Mouse (Mus musculus) thymus, adult 2 months (tissue): ENCODE results near the gene Nrarp.

Experiments
- CTCF ChIP-seq: fragments of 200-500 bp; IDR thresholded peaks from 2 replicates; pipeline ENCODE4 v1.5.1; 2012; ENCODE audit warnings: mild to moderate bottlenecking, control low read depth, low read length, moderate library complexity, borderline replicate concordance; ENCODE audit not compliant: control insufficient read depth, poor library complexity, insufficient read depth; ENCODE audit errors: extremely low read depth
- POLR2A ChIP-seq: fragments of 200-500 bp; IDR thresholded peaks from 2 replicates; pipeline ENCODE4 v1.6.1; 2012; ENCODE audit warnings: mild to moderate bottlenecking, low read length, control low read depth, moderate library complexity; ENCODE audit not compliant: control insufficient read depth, poor library complexity, insufficient read depth; ENCODE audit errors: extremely low read depth

DNA sequence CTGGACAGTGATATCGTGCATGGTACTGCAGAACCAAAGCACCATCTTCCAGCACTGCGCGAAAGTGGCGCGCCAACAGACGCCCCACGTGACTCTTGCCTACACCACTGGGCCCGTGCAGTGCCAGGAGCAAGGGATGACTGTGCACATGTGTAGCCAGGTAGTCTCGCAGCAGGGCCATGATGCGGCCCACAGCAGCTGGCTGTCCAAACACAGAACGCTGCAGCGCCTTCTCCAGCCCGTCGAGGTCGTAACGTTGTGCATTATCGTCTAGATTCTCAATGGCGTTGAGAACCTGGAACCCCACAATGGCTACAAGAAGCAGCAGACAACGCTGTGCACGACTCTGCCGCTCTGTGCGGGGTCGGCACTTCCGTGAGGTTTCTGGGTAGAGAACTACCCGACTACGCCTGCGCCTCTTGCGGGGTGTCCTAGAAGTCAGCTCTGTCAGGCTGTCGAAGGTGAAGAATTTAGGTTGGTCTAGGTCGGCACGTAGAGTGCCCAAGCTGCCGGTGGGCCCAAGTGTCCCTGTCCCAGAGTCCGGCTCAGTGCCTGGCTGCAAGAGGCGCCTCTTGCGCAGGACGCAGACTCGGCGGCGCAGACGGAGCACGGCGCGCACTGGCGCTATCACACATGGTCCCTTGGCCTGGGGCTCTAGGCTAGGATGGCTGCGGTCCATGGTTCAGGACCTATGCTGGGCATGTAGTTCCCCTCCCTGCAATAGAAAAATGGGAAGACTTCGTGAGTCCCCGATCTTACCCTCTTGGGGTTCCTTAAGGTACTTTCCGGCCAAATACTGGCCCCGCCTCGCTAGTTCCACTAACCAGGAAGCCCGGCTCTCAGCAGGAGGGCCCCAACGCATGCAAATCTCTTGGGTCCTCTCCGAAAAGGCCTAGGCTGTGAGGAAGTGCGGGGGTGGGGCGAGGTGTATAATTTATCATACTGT lies 14.9 kb downstream of the Nrarp start:
- peak; percentile 43; the same call in 1 of the 2 replicates for TF ChIP-seq CTCF
- TF ChIP-seq POLR2A, result no peak
